Mouse (Mus musculus) left cerebral cortex, adult 2 months (tissue): ENCODE data around the gene Pabpc1l. TPM values are rescaled to one million over a fixed set of nuclear protein-coding genes. Genes with fewer than 3 reads are reported as not detected.
A peak's percentile ranks its signal among the peaks of the same experiment; 100 is the strongest.

Source experiments
- DNase-seq, 2 experiments: peaks; one replicate each; pipeline ENCODE4 v3.0.0; 2021 to 2022; ENCODE audit warnings: low spot score in 2 of 2, mixed read lengths in 1 of 2; ENCODE audit errors: extremely low spot score in 1 of 2
- H3K27ac ChIP-seq: fragments of 200-600 bp; 2 replicates; pipeline ENCODE4 v1.8.1; 2022
- H3K4me3 ChIP-seq: fragments of 200-600 bp; 2 replicates; pipeline ENCODE4 v1.8.1; 2022
- CTCF ChIP-seq: fragments of 200-600 bp; IDR thresholded peaks from 2 replicates; pipeline ENCODE4 v1.8.1; 2022; ENCODE audit warnings: antibody characterized with exemption, mild to moderate bottlenecking, moderate library complexity
- intact Hi-C: fragments of 180-260 bp; cut with DNase I; formaldehyde crosslinking; loops from one replicate; pipeline ENCODE4 v1.15.1; 2025
- total RNA-seq, 2 experiments: library from RNA; stranded (reverse); gene quantifications; 2 replicates each; pipeline ENCODE4 v1.2.3; 2021

The Pabpc1l gene
- total RNA-seq, 2 experiments from 2014 or later, result 0.84 to 1.1 TPM

GRCm38 (mm10) chr2:164073918-164074578 lies 48.8 kb downstream of the Pabpc1l start:
- TF ChIP-seq CTCF, result peak; percentile 95
- peak overlapping the region; percentile 99 for H3K4me3 ChIP-seq
- peak; percentile 98 for DNase-seq
- intact Hi-C loops, result loop anchor here (2.0 kb wide), 1 partner anchor 79 kb away; the partner anchor contains the start of gene Ywhab
- H3K27ac ChIP-seq, result peak overlapping the region; percentile 90

- intact Hi-C loops, result loop anchor here (2.0 kb wide), 1 partner anchor 80 kb away; the partner anchor contains the start of gene Ywhab
- peak overlapping the region; percentile 99 for H3K4me3 ChIP-seq
- DNase-seq, result no peak
- no peak overlapping the region for H3K27ac ChIP-seq
- TF ChIP-seq CTCF, result no peak
Measured at GRCm38 (mm10) chr2:164075088-164075487, 49.8 kb downstream of the Pabpc1l start.

- DNase-seq, result no peak
- Histone ChIP-seq H3K27ac (no peak overlapping the region), H3K4me3 (no peak overlapping the region)
- no peak for TF ChIP-seq CTCF
- intact Hi-C loops, result no loop called here
Measured at GRCm38 (mm10) chr2:164076874-164077425, 51.7 kb downstream of the Pabpc1l start.

- Histone ChIP-seq H3K4me3 (no peak overlapping the region), H3K27ac (no peak overlapping the region)
- intact Hi-C loops, result no loop called here
- DNase-seq, result no peak
- TF ChIP-seq CTCF, result no peak
Measured at GRCm38 (mm10) chr2:164077875-164078274, 52.6 kb downstream of the Pabpc1l start.

- intact Hi-C loops, result no loop called here
- no peak for DNase-seq
- no peak for TF ChIP-seq CTCF
- H3K27ac ChIP-seq, result no peak overlapping the region
- no peak overlapping the region for H3K4me3 ChIP-seq
Measured at GRCm38 (mm10) chr2:164079488-164079887, 54.2 kb downstream of the Pabpc1l start.

DNA sequence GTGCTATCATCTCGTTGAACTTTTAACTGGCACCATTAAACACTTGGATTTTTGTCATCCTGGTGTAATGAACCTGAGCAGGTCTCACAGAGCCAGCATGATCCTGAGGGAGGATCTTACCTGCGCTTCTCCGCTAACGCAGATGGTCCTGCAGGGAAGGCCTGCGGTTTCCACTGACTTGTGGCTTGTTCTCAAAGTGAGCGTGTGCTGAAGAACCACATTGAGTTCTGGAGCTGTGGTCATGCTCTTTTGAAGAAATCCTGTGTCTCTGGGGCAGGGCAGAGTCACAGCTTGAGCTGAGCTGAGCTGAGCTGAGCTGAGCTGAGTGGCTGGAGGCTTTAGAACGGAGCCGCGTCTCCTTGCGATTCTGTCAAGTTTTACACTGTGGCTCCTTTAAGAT lies 56.3 kb downstream of the Pabpc1l start:
- TF ChIP-seq CTCF, result no peak
- intact Hi-C loops, result no loop called here
- no peak overlapping the region for H3K4me3 ChIP-seq

DNA sequence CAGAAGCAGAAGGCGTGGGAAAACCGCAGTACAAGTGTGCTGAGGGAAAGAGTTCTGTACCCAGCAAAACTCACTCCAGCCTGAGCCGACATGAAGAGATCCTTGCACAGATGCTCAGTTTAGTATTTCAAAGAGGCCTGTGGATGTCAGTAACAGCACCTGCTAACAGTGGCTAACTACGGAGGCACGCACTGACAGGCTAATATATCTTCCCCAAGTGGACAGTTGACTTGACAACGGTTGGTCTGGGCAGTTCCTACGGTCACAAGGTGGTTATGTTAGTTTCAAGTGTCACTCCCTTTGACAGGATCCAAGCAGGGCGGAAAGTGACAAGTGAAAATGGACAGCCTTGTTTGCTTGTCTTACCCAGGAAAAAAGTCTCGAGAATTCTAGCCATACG lies 56.9 kb downstream of the Pabpc1l start:
- H3K4me3 ChIP-seq, result no peak overlapping the region
- intact Hi-C loops, result no loop called here

More for the DNA sequence above, 56.3 kb downstream of the Pabpc1l start:
- no peak overlapping the region for H3K27ac ChIP-seq
- DNase-seq, result no peak

DNA sequence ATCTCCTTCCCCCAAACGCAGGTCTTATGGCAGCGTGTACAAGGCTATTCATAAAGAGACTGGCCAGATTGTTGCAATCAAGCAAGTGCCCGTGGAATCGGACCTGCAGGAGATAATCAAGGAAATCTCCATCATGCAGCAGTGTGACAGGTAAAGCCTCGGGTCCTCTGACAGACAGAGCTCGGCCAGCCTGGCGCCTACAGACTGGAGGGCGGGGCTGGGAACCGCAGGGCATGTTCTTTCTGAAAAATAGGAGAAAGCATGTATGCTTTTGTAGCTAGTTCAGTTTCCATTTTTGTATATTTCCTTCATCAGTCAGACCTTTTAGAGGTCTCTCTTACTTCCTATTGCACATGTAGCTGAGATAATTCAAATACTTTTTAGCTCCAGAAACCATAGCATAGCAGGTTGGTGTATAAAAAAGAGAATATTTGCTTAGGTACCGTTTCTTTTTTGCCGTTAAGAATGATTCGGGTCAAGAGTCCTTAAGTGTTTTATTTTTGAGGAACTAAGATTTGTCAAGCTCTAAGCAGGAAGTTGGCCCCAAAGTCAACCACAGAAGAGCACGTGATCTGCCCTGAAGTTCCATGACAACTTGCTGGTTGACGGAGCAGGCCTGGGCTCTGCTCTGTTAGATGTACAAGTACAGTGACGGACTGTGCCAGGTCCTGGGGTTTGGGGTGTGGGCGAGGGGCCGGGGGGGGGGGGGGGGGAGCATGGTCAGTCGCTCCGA lies 58.5 kb downstream of the Pabpc1l start:
- Histone ChIP-seq H3K27ac (no peak overlapping the region), H3K4me3 (no peak overlapping the region)
- TF ChIP-seq CTCF, result no peak
- no peak for DNase-seq
- intact Hi-C loops, result no loop called here

More for the DNA sequence above, 56.9 kb downstream of the Pabpc1l start:
- no peak for TF ChIP-seq CTCF
- H3K27ac ChIP-seq, result no peak overlapping the region
- DNase-seq, result no peak

DNA sequence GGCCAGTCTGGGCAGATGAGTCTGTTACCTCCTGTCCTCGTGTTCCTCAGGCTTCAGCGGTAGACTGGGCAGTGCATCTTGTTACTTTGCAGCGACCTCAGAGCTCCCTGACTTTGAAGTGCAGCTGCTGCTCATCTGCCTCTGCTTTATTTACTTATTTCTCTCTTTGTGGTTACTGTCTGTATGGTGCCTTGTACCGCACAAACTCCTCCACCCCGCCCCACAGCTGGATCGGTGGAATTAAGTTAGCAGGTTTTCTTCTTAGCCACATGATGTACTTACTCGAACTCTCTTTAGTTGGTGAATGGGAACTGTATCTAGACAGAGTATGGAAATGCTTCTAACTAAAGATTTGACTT lies 59.1 kb downstream of the Pabpc1l start:
- DNase-seq, result no peak
- Histone ChIP-seq H3K4me3 (no peak overlapping the region), H3K27ac (no peak overlapping the region)
- no peak for TF ChIP-seq CTCF
- intact Hi-C loops, result no loop called here

- no peak for DNase-seq
- no peak for TF ChIP-seq CTCF
- intact Hi-C loops, result no loop called here
- Histone ChIP-seq H3K27ac (no peak overlapping the region), H3K4me3 (no peak overlapping the region)
Measured at GRCm38 (mm10) chr2:164087416-164088017, 62.3 kb downstream of the Pabpc1l start.

DNA sequence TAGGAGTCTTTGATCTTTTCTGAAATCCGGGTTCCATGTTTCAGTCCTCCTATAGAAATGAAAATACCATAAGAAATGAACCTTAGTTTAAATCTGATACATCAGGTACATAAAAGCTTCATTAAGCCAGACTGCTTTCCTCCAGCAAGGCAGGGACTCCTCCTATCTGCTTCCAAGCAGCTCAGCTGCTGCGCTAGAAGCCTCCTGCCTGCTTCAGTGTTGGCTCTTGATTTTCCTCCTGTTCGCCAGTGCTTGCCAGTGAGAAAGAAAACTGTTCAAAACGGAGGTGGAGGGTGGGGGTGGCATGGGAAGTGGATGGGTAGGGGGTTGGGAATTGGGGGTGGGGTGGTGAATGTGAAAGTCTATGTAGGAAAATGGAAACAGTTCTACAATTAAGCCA lies 64.3 kb downstream of the Pabpc1l start:
- Histone ChIP-seq H3K27ac (peak overlapping the region; percentile 44; the same call in 1 of the 2 replicates), H3K4me3 (no peak overlapping the region)
- DNase-seq, result no peak
- intact Hi-C loops, result no loop called here
- no peak for TF ChIP-seq CTCF

DNA sequence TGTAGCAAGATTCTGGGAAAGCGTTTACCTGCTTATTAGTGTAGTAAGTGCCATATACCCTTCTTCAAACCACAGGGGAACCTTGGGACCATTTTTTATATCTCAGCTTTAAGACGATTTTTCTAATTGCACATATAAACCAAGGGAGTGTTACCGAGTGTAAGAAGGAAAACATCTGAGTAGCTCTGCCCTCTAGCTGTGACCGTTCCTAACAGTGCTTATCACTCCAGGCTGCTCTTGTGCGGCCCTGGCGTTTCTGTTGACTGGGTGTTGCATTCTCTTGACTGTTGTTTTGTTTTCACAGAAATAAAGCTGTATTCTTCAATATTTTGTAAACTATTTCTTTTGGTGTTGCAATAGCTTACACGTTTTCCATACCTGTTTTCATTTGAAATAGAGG lies 68.9 kb downstream of the Pabpc1l start:
- no peak for DNase-seq
- intact Hi-C loops, result no loop called here
- no peak overlapping the region for H3K4me3 ChIP-seq
- H3K27ac ChIP-seq, result no peak overlapping the region
- TF ChIP-seq CTCF, result peak; percentile 18
